Mouse (Mus musculus) stomach, embryonic 14.5 days (tissue): ENCODE measurements around the gene Tac2. TPM values are rescaled to one million over a fixed set of nuclear protein-coding genes. Genes with fewer than 3 reads are reported as not detected.
A peak's percentile ranks its signal among the peaks of the same experiment; 100 is the strongest.

Experiments
- ATAC-seq: fragments of 200-750 bp; cut with Nextera tagmentation; 2 replicates; pipeline ENCODE4 v1.8.0; 2017; ENCODE audit warnings: low read depth, moderate TSS enrichment; ENCODE audit not compliant: insufficient number of reproducible peaks, insufficient read depth, low FRiP score
- H3K27ac ChIP-seq: fragments of 300-500 bp; sonication (generic); 2 replicates; pipeline ENCODE4 v1.5.1; 2014; ENCODE audit warnings: mild to moderate bottlenecking, low read length, moderate library complexity, mixed read lengths
- H3K27me3 ChIP-seq: fragments of 300-500 bp; sonication (generic); 2 replicates; pipeline ENCODE4 v1.6.1; 2014; ENCODE audit warnings: low read length, control low read depth, mixed read lengths; ENCODE audit not compliant: control insufficient read depth, insufficient read depth
- H3K36me3 ChIP-seq: fragments of 300-500 bp; sonication (generic); 2 replicates; pipeline ENCODE4 v1.6.1; 2014; ENCODE audit warnings: mild to moderate bottlenecking, control low read depth, low read length, moderate library complexity, mixed read lengths; ENCODE audit not compliant: control insufficient read depth, insufficient read depth
- H3K4me1 ChIP-seq: fragments of 300-500 bp; sonication (generic); 2 replicates; pipeline ENCODE4 v1.6.1; 2014; ENCODE audit warnings: low read length, control low read depth, mixed read lengths; ENCODE audit not compliant: control insufficient read depth, insufficient read depth
- H3K4me2 ChIP-seq: fragments of 300-500 bp; sonication (generic); replicated peaks from 2 replicates; pipeline ENCODE4 v1.6.1; 2014; ENCODE audit warnings: low read depth, low read length, control low read depth
- H3K4me3 ChIP-seq: fragments of 300-500 bp; sonication (generic); 2 replicates; pipeline ENCODE4 v1.5.1; 2014; ENCODE audit warnings: low read depth, low read length, control low read depth
- H3K9ac ChIP-seq: fragments of 300-500 bp; sonication (generic); replicated peaks from 2 replicates; pipeline ENCODE4 v1.6.1; 2014; ENCODE audit warnings: low read depth, mild to moderate bottlenecking, control low read depth, low read length, moderate library complexity, mixed read lengths
- H3K9me3 ChIP-seq: fragments of 300-500 bp; sonication (generic); 2 replicates; pipeline ENCODE4 v1.6.1; 2016; ENCODE audit warnings: low read depth, low read length, control low read depth; ENCODE audit not compliant: control insufficient read depth
- WGBS: fragments of 180-500 bp; shearing (Covaris S2); extraction: QIAGEN DNeasy Blood & Tissue Kit; methylation state at CpG from one replicate; pipeline ENCODE4 v1.1.7; 2014; 5-methylcytosine and 5-hydroxymethylcytosine counted together
- polyA plus RNA-seq: library from polyadenylated mRNA; unstranded; fragments of >200 nt; fragmentation: Nextera tagmentation; extraction: Ambion mirVana; gene quantifications from 2 replicates; pipeline ENCODE4 v1.2.1, GENCODE M21; 2014

Tac2 gene
- polyA plus RNA-seq, 1 experiment from 2014 or later = 1.6 TPM

- H3K4me1 ChIP-seq = no peaks in the 10 kb centered on the region; the same call in 1 of the 2 replicates
- no peaks in the 10 kb centered on the region for H3K27me3 ChIP-seq
Measured at GRCm38 (mm10) chr10:127682886-127683285, 41.4 kb upstream of the Tac2 start.

DNA sequence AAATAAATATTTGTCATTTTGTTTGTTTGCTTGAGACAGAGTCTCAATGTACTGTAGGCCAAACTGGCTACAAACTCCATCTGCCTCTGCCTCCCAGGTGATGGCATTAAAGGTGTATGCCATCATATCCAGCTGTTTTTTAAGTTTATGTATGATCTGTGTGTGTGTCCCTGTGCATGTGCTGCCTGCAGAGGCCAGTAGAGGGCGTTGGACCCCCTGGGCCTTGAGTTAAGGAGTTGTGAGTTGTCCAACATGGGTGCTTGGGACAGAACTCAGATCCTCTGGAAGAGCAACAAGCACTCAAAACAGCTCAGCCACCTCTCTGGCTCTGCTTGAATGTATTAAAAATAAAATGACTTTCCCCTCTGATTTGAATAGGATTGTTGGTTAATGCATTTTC lies 33.2 kb upstream of the Tac2 start:
- Histone ChIP-seq H3K9ac (no peak overlapping the region), H3K27me3 (no peaks in the 10 kb centered on the region), H3K4me3 (no peak overlapping the region), H3K4me2 (no peak overlapping the region), H3K9me3 (no peaks in the 10 kb centered on the region), H3K36me3 (peaks cover 9% of the 10 kb centered on the region; the same call in 1 of the 2 replicates), H3K4me1 (no peaks in the 10 kb centered on the region), H3K27ac (no peak overlapping the region)
- WGBS = 14% methylated on average over 1 of the region's 1 CpGs
- ATAC-seq = no peak

More at GRCm38 (mm10) chr10:127682886-127683285, 41.4 kb upstream of the Tac2 start:
- no peak overlapping the region for H3K4me3 ChIP-seq
- no peak for ATAC-seq
- H3K9ac ChIP-seq = no peak overlapping the region
- no peaks in the 10 kb centered on the region for H3K36me3 ChIP-seq
- H3K27ac ChIP-seq = no peak overlapping the region
- H3K9me3 ChIP-seq = no peaks in the 10 kb centered on the region
- WGBS = 84% methylated on average over 6 of the region's 6 CpGs
- no peak overlapping the region for H3K4me2 ChIP-seq

- no peak for ATAC-seq
- peaks cover 15% of the 10 kb centered on the region; the same call in 1 of the 2 replicates for H3K36me3 ChIP-seq
- H3K4me3 ChIP-seq = no peak overlapping the region
- H3K27me3 ChIP-seq = no peaks in the 10 kb centered on the region
- whole genome bisulfite sequencing = 54% methylated on average over 2 of the region's 2 CpGs
- no peaks in the 10 kb centered on the region for H3K9me3 ChIP-seq
- H3K9ac ChIP-seq = no peak overlapping the region
- H3K4me1 ChIP-seq = no peaks in the 10 kb centered on the region
- H3K4me2 ChIP-seq = no peak overlapping the region
- H3K27ac ChIP-seq = no peak overlapping the region
Measured at GRCm38 (mm10) chr10:127694636-127695035, 29.6 kb upstream of the Tac2 start.

- Histone ChIP-seq H3K9me3 (no peaks in the 10 kb centered on the region), H3K4me1 (no peaks in the 10 kb centered on the region), H3K27me3 (no peaks in the 10 kb centered on the region), H3K9ac (no peak overlapping the region), H3K27ac (no peak overlapping the region), H3K4me3 (no peak overlapping the region), H3K36me3 (peaks cover 17% of the 10 kb centered on the region; the same call in 1 of the 2 replicates), H3K4me2 (no peak overlapping the region)
- WGBS = 94% methylated on average over 7 of the region's 7 CpGs
- ATAC-seq = no peak
Measured at GRCm38 (mm10) chr10:127695775-127696174, 28.5 kb upstream of the Tac2 start.

GRCm38 (mm10) chr10:127698966-127699365 lies 25.3 kb upstream of the Tac2 start:
- Histone ChIP-seq H3K9me3 (no peaks in the 10 kb centered on the region), H3K4me2 (no peak overlapping the region)

GRCm38 (mm10) chr10:127703299-127703698 lies 21.0 kb upstream of the Tac2 start:
- H3K27ac ChIP-seq = no peak overlapping the region
- H3K9ac ChIP-seq = no peak overlapping the region
- H3K9me3 ChIP-seq = no peaks in the 10 kb centered on the region
- 0 out of 2 replicates have a peak, but pooled peaks cover 3% of the 10 kb centered on the region for H3K4me1 ChIP-seq
- no peak overlapping the region for H3K4me3 ChIP-seq
- 0 out of 2 replicates have a peak, but pooled peaks have one; percentile 48 for ATAC-seq
- no peak overlapping the region for H3K4me2 ChIP-seq
- H3K36me3 ChIP-seq = peaks cover 4% of the 10 kb centered on the region; the same call in 1 of the 2 replicates
- H3K27me3 ChIP-seq = no peaks in the 10 kb centered on the region
- WGBS = 37% methylated on average over 4 of the region's 4 CpGs

More at GRCm38 (mm10) chr10:127698966-127699365, 25.3 kb upstream of the Tac2 start:
- no peaks in the 10 kb centered on the region for H3K27me3 ChIP-seq
- no peak overlapping the region for H3K27ac ChIP-seq
- WGBS = 91% methylated on average over 7 of the region's 7 CpGs
- no peaks in the 10 kb centered on the region for H3K4me1 ChIP-seq
- no peak overlapping the region for H3K4me3 ChIP-seq
- no peak for ATAC-seq
- no peak overlapping the region for H3K9ac ChIP-seq
- peaks cover 10% of the 10 kb centered on the region; the same call in 1 of the 2 replicates for H3K36me3 ChIP-seq

DNA sequence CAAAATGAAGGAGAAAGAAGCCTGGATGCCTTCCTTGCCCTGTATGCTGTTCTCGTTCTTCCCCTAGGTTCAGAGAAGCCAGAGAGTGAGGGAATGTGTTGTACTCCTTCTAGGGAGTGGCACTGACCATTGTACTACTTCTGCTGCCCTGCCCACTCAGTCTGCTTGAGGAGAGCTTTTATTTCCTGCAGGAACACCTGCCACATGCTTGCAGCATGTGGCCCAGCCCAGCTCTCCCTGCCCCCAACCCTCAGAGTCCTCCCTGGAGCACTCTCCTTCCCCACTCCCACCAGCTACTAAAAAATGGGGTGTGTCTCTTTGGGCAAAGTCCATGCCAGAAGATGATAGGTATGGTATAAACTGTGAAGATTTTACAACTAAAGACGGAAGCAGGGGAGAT lies 20.0 kb upstream of the Tac2 start:
- Histone ChIP-seq H3K9me3 (no peaks in the 10 kb centered on the region), H3K4me1 (0 out of 2 replicates have a peak, but pooled peaks cover 3% of the 10 kb centered on the region), H3K27me3 (no peaks in the 10 kb centered on the region), H3K4me3 (no peak overlapping the region), H3K4me2 (no peak overlapping the region), H3K27ac (no peak overlapping the region; the same call in 1 of the 2 replicates), H3K9ac (no peak overlapping the region), H3K36me3 (peaks cover 4% of the 10 kb centered on the region; the same call in 1 of the 2 replicates)
- WGBS = 53% methylated on average over 2 of the region's 2 CpGs
- ATAC-seq = peak; percentile 57; the same call in 1 of the 2 replicates

DNA sequence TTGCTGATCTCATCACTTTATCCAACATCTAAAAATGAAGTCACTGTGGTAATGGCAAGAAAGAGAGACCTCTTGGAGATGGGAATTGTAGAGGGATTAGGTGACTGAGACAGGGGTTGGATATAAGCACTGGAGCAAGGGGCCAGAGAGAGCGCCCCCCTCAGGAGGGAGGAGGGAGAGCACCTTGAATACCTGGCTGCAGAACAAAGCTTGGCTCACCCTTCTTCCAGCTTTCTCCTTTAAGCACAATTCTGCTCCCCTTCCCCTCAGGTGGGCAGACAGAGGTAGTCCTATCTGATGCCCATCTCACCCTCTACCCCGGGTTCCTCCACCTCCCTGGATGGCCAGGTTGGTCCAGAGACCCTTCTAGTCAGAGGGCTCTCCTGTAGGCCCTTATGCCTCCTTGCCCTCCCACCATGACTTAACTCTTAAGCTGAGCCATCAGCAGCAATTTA lies 19.5 kb upstream of the Tac2 start, which contains the start of gene Myo1a:
Gene Myo1a, plus strand, starts transcription at position 405 of the 455 bp plus-strand sequence.
- ATAC-seq = no peak
- H3K4me1 ChIP-seq = 0 out of 2 replicates have a peak, but pooled peaks cover 3% of the 10 kb centered on the region
- H3K27me3 ChIP-seq = no peaks in the 10 kb centered on the region
- H3K9ac ChIP-seq = no peak within 1 kb of the TSS
- no peak within 1 kb of the TSS for H3K4me2 ChIP-seq
- no peaks in the 10 kb centered on the region for H3K9me3 ChIP-seq
- no peak within 1 kb of the TSS for H3K4me3 ChIP-seq
- WGBS = 59% methylated on average over 2 of the region's 2 CpGs
- peaks cover under 1% of the 10 kb centered on the region; the same call in 1 of the 2 replicates for H3K36me3 ChIP-seq
- no peak within 1 kb of the TSS; the same call in 1 of the 2 replicates for H3K27ac ChIP-seq
